Mouse (Mus musculus) stomach, postnatal 0 days (tissue): ENCODE measurements around the gene Cct5. TPM values are rescaled to one million over a fixed set of nuclear protein-coding genes. Genes with fewer than 3 reads are reported as not detected.

Experiments
- ATAC-seq: fragments of 200-750 bp; cut with Nextera tagmentation; 2 replicates; pipeline ENCODE4 v1.8.0; 2017; ENCODE audit not compliant: low FRiP score, low TSS enrichment
- DNase-seq: peaks from one replicate; pipeline ENCODE4 v3.0.0-alpha.2; 2016; ENCODE audit warnings: low spot score
- H3K27ac ChIP-seq: fragments of 300-500 bp; sonication (generic); replicated peaks from 2 replicates; pipeline ENCODE4 v1.5.1; 2014; ENCODE audit warnings: mild to moderate bottlenecking, control low read depth
- H3K27me3 ChIP-seq: fragments of 300-500 bp; sonication (generic); 2 replicates; pipeline ENCODE4 v1.6.1; 2014; ENCODE audit warnings: low read length; ENCODE audit not compliant: control insufficient read depth, insufficient read depth
- H3K36me3 ChIP-seq: fragments of 300-500 bp; sonication (generic); 2 replicates; pipeline ENCODE4 v1.6.1; 2014; ENCODE audit warnings: low read length, mixed read lengths; ENCODE audit not compliant: control insufficient read depth, insufficient read depth
- H3K4me1 ChIP-seq: fragments of 300-500 bp; sonication (generic); replicated peaks from 2 replicates; pipeline ENCODE4 v1.6.1; 2014; ENCODE audit warnings: antibody characterized with exemption; ENCODE audit not compliant: control insufficient read depth, insufficient read depth
- H3K4me2 ChIP-seq: fragments of 300-500 bp; sonication (generic); replicated peaks from 2 replicates; pipeline ENCODE4 v1.6.1; 2014; ENCODE audit warnings: low read depth, mild to moderate bottlenecking, control low read depth, moderate library complexity
- H3K4me3 ChIP-seq: fragments of 300-500 bp; sonication (generic); 2 replicates; pipeline ENCODE4 v1.5.1; 2014; ENCODE audit warnings: low read depth, low read length, control low read depth
- H3K9ac ChIP-seq: fragments of 300-500 bp; sonication (generic); 2 replicates; pipeline ENCODE4 v1.6.1; 2014; ENCODE audit warnings: mild to moderate bottlenecking, low read length, control low read depth, mixed read lengths
- H3K9me3 ChIP-seq: fragments of 300-500 bp; sonication (generic); 2 replicates; pipeline ENCODE4 v1.6.1; 2016; ENCODE audit warnings: low read length; ENCODE audit not compliant: control insufficient read depth
- CTCF ChIP-seq: IDR thresholded peaks from 2 replicates; pipeline ENCODE4 v1.5.1; 2016; ENCODE audit warnings: antibody characterized with exemption, low read depth, mild to moderate bottlenecking, moderate library complexity
- EP300 ChIP-seq: optimal IDR thresholded peaks from 2 replicates; pipeline ENCODE3; 2016; ENCODE audit warnings: antibody characterized with exemption
- WGBS: fragments of 180-500 bp; shearing (Covaris S2); extraction: QIAGEN DNeasy Blood & Tissue Kit; methylation state at CpG from one replicate; pipeline ENCODE4 v1.1.7; 2014; 5-methylcytosine and 5-hydroxymethylcytosine counted together
- polyA plus RNA-seq: library from polyadenylated mRNA; unstranded; fragments of >200 nt; fragmentation: Nextera tagmentation; extraction: Ambion mirVana; gene quantifications from 2 replicates; pipeline ENCODE4 v1.2.1, GENCODE M21; 2015

The Cct5 gene
- polyA plus RNA-seq, 1 experiment from 2014 or later: 248 TPM

DNA sequence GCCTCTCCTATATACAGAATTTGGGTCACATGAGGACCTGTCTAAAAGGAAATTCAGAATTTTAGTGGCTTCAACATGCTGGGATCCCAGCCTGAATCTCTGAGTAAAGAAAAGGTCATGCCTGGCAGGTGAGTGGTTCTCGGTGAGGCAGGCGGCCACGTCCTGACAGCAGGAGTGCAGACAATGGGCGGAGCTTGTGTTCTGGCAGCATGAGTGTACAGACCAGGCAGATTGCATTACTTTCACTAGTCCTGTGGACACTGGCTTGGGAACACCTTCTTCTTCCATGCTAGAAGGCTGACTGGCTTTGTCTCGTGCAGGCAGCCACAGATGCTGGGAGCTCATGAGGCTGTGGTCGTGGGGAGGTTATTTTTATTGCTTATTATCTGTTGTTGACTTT, 5.2 kb upstream of the Cct5 start:
- H3K9me3 ChIP-seq: no peaks in the 10 kb centered on the region
- ATAC-seq (peak; percentile 19; the same call in 1 of the 2 replicates), DNase-seq (peak; percentile 57)
- no peak overlapping the region for H3K27ac ChIP-seq
- 53% methylated on average over 6 of the region's 6 CpGs for WGBS
- TF ChIP-seq CTCF: no peak
- no peak for TF ChIP-seq EP300
- H3K4me3 ChIP-seq: no peak overlapping the region
- H3K36me3 ChIP-seq: no peaks in the 10 kb centered on the region
- H3K4me2 ChIP-seq: no peak overlapping the region
- no peaks in the 10 kb centered on the region for H3K4me1 ChIP-seq
- H3K27me3 ChIP-seq: no peaks in the 10 kb centered on the region
- no peak overlapping the region for H3K9ac ChIP-seq

DNA sequence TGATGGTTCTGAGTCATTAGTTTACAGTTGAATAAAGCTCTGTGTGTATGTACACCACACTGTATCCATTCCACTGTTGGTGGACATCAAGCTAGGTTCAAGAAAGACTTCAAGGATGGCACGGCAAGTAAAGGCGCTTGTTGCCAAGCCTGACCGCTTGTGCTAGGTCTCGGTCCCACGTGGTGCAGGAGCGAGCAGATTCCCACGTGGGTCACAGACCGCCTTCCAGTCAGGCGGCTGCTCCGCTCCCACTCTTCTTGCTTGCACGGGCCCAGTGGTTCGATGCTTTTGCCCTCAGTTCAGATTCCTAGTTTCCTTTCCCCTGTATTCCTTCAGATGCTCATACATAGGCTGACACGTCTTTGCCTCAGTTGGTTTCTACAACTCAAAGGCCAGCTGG, 1.5 kb upstream of the Cct5 start:
- H3K4me2 ChIP-seq: peak overlapping the region; percentile 93; the same call in 1 of the 2 replicates
- no peaks in the 10 kb centered on the region for H3K36me3 ChIP-seq
- no peak for DNase-seq
- H3K4me3 ChIP-seq: no peak overlapping the region
- TF ChIP-seq CTCF: no peak
- WGBS: 86% methylated on average over 13 of the region's 13 CpGs
- peaks cover 11% of the 10 kb centered on the region; the same call in 1 of the 2 replicates for H3K4me1 ChIP-seq
- no peaks in the 10 kb centered on the region for H3K27me3 ChIP-seq
- H3K9me3 ChIP-seq: no peaks in the 10 kb centered on the region
- H3K9ac ChIP-seq: peak overlapping the region; percentile 82; the same call in 1 of the 2 replicates
- H3K27ac ChIP-seq: no peak overlapping the region
- no peak for ATAC-seq

DNA sequence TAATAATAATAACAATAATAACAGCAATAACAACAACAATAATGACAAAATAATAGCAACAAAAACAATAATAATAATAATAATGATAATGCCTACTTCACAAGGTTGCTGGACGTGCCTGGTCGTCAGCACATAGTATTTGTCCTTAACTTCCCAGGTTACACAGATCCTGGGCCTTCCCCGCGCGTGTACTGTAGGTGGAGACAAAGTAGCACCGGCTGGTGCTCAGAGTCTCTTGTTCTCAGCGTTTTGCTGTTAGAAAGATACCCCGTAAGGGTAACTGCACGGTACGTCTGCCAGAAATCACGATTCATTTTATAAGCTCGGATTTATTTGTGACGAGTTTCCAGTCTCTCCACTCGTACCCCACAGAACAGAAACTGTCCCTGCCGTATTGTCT, 822 bp upstream of the Cct5 start:
- Histone ChIP-seq H3K4me2 (peak overlapping the region; percentile 93), H3K27me3 (no peaks in the 10 kb centered on the region), H3K9ac (peak overlapping the region; percentile 82), H3K36me3 (peaks cover 2% of the 10 kb centered on the region; the same call in 1 of the 2 replicates), H3K4me1 (peaks cover 11% of the 10 kb centered on the region; the same call in 1 of the 2 replicates), H3K4me3 (peak overlapping the region; percentile 84), H3K9me3 (no peaks in the 10 kb centered on the region), H3K27ac (peak overlapping the region; percentile 91)
- WGBS: 1% methylated on average over 15 of the region's 15 CpGs
- DNase-seq (peak; percentile 66), ATAC-seq (peak; percentile 62)
- TF ChIP-seq EP300: no peak
- TF ChIP-seq CTCF: peak; percentile 78

DNA sequence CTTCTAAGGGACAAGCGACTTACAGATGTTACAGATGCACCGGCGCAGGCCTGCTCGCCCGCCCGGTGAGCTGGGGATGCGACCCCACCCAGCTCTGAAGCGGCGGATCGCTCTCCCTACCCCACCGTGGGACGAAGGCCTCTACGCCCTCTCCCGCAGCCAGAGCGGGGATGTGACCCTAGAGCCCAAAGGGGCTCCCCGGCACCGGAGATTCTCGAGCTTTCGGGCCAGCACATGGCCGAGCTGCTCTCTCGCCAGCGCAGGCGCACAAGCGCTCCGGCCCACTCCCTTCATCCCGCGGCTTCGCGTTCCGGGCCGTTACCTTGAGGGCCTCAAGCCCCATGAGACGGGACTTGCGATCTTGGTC, 342 bp downstream of the Cct5 start:
- Histone ChIP-seq H3K4me2 (peak overlapping the region; percentile 93), H3K4me1 (peaks cover 11% of the 10 kb centered on the region; the same call in 1 of the 2 replicates), H3K27me3 (no peaks in the 10 kb centered on the region), H3K36me3 (peaks cover 4% of the 10 kb centered on the region; the same call in 1 of the 2 replicates), H3K9ac (peak overlapping the region; percentile 91), H3K4me3 (peak overlapping the region; percentile 84), H3K9me3 (no peaks in the 10 kb centered on the region), H3K27ac (peak overlapping the region; percentile 80)
- under 1% methylated on average over 33 of the region's 33 CpGs for WGBS
- no peak for TF ChIP-seq EP300
- no peak for TF ChIP-seq CTCF
- DNase-seq (no peak), ATAC-seq (peak; percentile 82)

DNA sequence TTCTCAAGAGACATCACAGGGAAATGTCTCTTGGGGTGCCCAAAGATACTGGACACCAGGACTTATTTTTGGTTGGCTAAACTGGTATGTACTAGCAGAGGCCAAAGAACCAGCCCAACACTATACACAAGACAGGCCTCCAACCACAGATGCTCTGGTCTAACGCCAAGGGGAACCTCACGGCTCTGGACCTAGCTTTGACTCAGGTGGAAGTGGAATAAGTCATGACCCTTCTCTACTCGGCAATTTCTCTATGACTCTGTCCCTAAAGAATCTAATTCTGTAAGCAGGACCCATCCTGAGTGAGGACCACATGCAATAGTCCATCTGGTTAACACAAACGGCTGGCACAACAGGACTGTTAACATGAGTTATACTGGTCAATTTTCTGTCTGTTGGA, 1.8 kb downstream of the Cct5 start:
- TF ChIP-seq CTCF (no peak), EP300 (no peak)
- no peaks in the 10 kb centered on the region for H3K9me3 ChIP-seq
- no peaks in the 10 kb centered on the region for H3K27me3 ChIP-seq
- WGBS: 47% methylated on average over 4 of the region's 4 CpGs
- ATAC-seq (no peak), DNase-seq (no peak)
- H3K4me3 ChIP-seq: no peak overlapping the region
- no peak overlapping the region for H3K27ac ChIP-seq
- H3K9ac ChIP-seq: no peak overlapping the region
- peak overlapping the region; percentile 93; the same call in 1 of the 2 replicates for H3K4me2 ChIP-seq
- peaks cover 11% of the 10 kb centered on the region; the same call in 1 of the 2 replicates for H3K4me1 ChIP-seq
- peaks cover 12% of the 10 kb centered on the region for H3K36me3 ChIP-seq

DNA sequence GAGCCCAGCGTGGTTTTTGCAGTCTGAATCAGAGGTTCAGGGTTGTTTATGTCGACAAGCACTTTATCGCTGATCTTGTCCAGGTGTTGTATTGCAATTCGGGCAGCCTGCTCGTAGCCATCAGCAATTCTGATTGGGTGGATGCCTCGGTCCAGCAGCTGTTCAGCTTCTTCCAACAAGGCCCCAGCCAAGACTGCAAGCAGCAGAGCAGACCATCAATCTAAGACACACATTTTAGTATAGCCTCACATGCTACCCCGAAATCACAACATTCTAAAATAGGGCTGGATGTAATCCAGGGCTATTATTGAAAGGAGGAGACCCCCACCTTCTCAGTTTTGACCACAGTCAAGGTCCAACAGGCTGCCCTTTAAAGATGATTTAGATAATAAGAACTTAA, 6.0 kb downstream of the Cct5 start:
- WGBS: 57% methylated on average over 7 of the region's 7 CpGs
- peaks cover 47% of the 10 kb centered on the region for H3K36me3 ChIP-seq

More for the DNA sequence above, 6.0 kb downstream of the Cct5 start:
- no peak overlapping the region for H3K27ac ChIP-seq
- no peak for ATAC-seq
- H3K9ac ChIP-seq: no peak overlapping the region
- DNase-seq: no peak
- no peaks in the 10 kb centered on the region for H3K27me3 ChIP-seq
- peaks cover 11% of the 10 kb centered on the region; the same call in 1 of the 2 replicates for H3K4me1 ChIP-seq
- H3K4me3 ChIP-seq: no peak overlapping the region
- H3K9me3 ChIP-seq: no peaks in the 10 kb centered on the region
- TF ChIP-seq EP300 (no peak), CTCF (no peak)
- no peak overlapping the region for H3K4me2 ChIP-seq
